Comparison of ENCODE assay signal across 15 mouse cellular contexts in the genomic region with DNA sequence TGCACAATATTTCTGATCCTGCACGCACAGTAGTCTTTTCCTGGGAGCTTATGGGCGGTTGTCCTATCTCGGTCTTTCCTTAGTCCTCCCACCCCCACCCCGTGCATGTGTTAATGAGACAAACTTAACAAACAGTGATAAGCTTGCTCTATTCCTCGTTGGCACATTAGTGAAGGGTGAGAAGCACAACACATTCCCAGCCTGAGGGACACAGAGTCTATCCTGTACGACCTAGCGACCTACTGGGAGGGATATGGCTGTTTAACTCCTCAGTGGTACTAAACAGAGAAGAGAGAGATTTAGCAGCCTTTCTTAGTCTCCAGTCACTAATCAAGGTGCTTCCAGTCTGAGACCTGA.
DNase-seq lines count a peak whose midpoint lies in the region; ATAC-seq and TF ChIP-seq lines count a peak whose summit lies in the region.
"Had no signal": no experiment of that assay in that cellular context is flagged by ENCODE, and none has a peak within 500 bp of the region (broad histone marks: within the 10 kb centered on the region; RNA-seq: fewer than 3 reads in every experiment).

No protein-coding gene starts in this region.

- no peaks in the 10 kb centered on the region for H3K36me3 ChIP-seq in heart, embryonic 14.5 days (ENCODE audit: control insufficient read depth, insufficient read depth, low read length)
- H3K36me3 ChIP-seq in G1E (replicated peaks): peaks cover 18% of the 10 kb centered on the region
- no peaks in the 10 kb centered on the region for H3K36me3 ChIP-seq in embryonic facial prominence, embryonic 13.5 days
- no peaks in the 10 kb centered on the region for H3K36me3 ChIP-seq in liver, embryonic 16.5 days (ENCODE audit: control insufficient read depth, insufficient read depth)
- H3K36me3 ChIP-seq: hindbrain, embryonic 13.5 days had no signal

- 24% methylated on average over 7 of the region's 7 CpGs for whole genome bisulfite sequencing in heart, embryonic 14.5 days
- WGBS in embryonic facial prominence, embryonic 13.5 days: 75% methylated on average over 7 of the region's 7 CpGs
- WGBS in liver, embryonic 16.5 days (ENCODE audit: insufficient replicate concordance): 13% methylated on average over 7 of the region's 7 CpGs

- no peak overlapping the region for H3K4me3 ChIP-seq in heart, embryonic 14.5 days (ENCODE audit: control insufficient read depth in 1 of 2, insufficient read depth in 1 of 2, low read depth in 1 of 2, low read length in 2 of 2)
- peak overlapping the region; percentile 70 for H3K4me3 ChIP-seq in G1E (ENCODE audit: low read depth, low read length)
- no peak overlapping the region for H3K4me3 ChIP-seq in embryonic facial prominence, embryonic 13.5 days
- peak overlapping the region; percentile 46 for H3K4me3 ChIP-seq in liver, embryonic 16.5 days (ENCODE audit: low read depth, low read length)
- H3K4me3 ChIP-seq: forebrain, embryonic 13.5 days; hindbrain, embryonic 13.5 days had no signal

- H3K9ac ChIP-seq in heart, embryonic 14.5 days (ENCODE audit: low read length): no peak overlapping the region
- no peak overlapping the region for H3K9ac ChIP-seq in embryonic facial prominence, embryonic 13.5 days
- peak overlapping the region; percentile 62 for H3K9ac ChIP-seq in liver, embryonic 16.5 days (ENCODE audit: low read depth, low read length)
- H3K9ac ChIP-seq: forebrain, embryonic 13.5 days; hindbrain, embryonic 13.5 days had no signal

- H3K9me3 ChIP-seq in heart, embryonic 14.5 days (ENCODE audit: control insufficient read depth, low read length): peaks cover 5% of the 10 kb centered on the region; the same call in 1 of the 2 replicates
- H3K9me3 ChIP-seq in G1E (replicated peaks): no peaks in the 10 kb centered on the region
- H3K9me3 ChIP-seq in embryonic facial prominence, embryonic 13.5 days: no peaks in the 10 kb centered on the region
- H3K9me3 ChIP-seq in liver, embryonic 16.5 days (replicated peaks; ENCODE audit: control insufficient read depth, low read length): no peaks in the 10 kb centered on the region
- H3K9me3 ChIP-seq: forebrain, embryonic 13.5 days; hindbrain, embryonic 13.5 days had no signal

- H3K4me1 ChIP-seq in heart, embryonic 14.5 days (ENCODE audit: control insufficient read depth in 2 of 2, insufficient read depth in 2 of 2, low read length in 2 of 2): peaks cover 17 to 21% of the 10 kb centered on the region in 2 experiments
- H3K4me1 ChIP-seq in G1E (ENCODE audit: insufficient read depth, low read depth, low read length): peaks cover 89% of the 10 kb centered on the region
- peaks cover 20% of the 10 kb centered on the region for H3K4me1 ChIP-seq in embryonic facial prominence, embryonic 13.5 days
- peaks cover 48% of the 10 kb centered on the region for H3K4me1 ChIP-seq in liver, embryonic 16.5 days (ENCODE audit: control insufficient read depth, low read depth, low read length)
- H3K4me1 ChIP-seq: forebrain, embryonic 13.5 days had no signal

- no peak overlapping the region for H3K27ac ChIP-seq in heart, embryonic 14.5 days (replicated peaks in 1 of 2; ENCODE audit: control insufficient read depth in 1 of 2, insufficient read depth in 1 of 2, low read depth in 2 of 2, low read length in 2 of 2)
- no peak overlapping the region for H3K27ac ChIP-seq in embryonic facial prominence, embryonic 13.5 days
- H3K27ac ChIP-seq in liver, embryonic 16.5 days (ENCODE audit: low read length): peak overlapping the region; percentile 77
- H3K27ac ChIP-seq: forebrain, embryonic 13.5 days; hindbrain, embryonic 13.5 days had no signal

- ATAC-seq in heart, embryonic 14.5 days (ENCODE audit: insufficient number of reproducible peaks, insufficient read depth, low FRiP score, low read depth): no peak
- no peak for ATAC-seq in G1E (ENCODE audit: extremely low read depth, insufficient number of reproducible peaks, low FRiP score, poor library complexity, severe bottlenecking)
- ATAC-seq in embryonic facial prominence, embryonic 13.5 days (ENCODE audit: insufficient number of reproducible peaks, insufficient read depth, low FRiP score, low TSS enrichment, low read depth): no peak
- peak; percentile 57 for ATAC-seq in liver, embryonic 16.5 days (ENCODE audit: low read depth)
- ATAC-seq: forebrain, embryonic 13.5 days; lung, postnatal 0 days had no signal

- peak overlapping the region; percentile 56 for H3K4me2 ChIP-seq in heart, embryonic 14.5 days (ENCODE audit: low read length)
- H3K4me2 ChIP-seq in embryonic facial prominence, embryonic 13.5 days: peak overlapping the region; percentile 45; the same call in 1 of the 2 replicates
- peak overlapping the region; percentile 78 for H3K4me2 ChIP-seq in liver, embryonic 16.5 days (ENCODE audit: low read depth, low read length)
- H3K4me2 ChIP-seq: forebrain, embryonic 13.5 days had no signal

- DNase-seq in heart, adult 18-20 months: no peak
- DNase-seq in G1E (ENCODE audit: low spot score): no peak
- DNase-seq in thymus, postnatal 36 days: no peak
- DNase-seq in thymus, postnatal 25 days: no peak
- DNase-seq: adrenal gland, adult 8-10 months; cerebellum, adult 11-12 months; cerebellum, postnatal 36 days; kidney, adult 9 months; left cerebral cortex, postnatal 4 days had no signal

- no peaks in the 10 kb centered on the region for H3K27me3 ChIP-seq in heart, embryonic 14.5 days (ENCODE audit: control insufficient read depth, insufficient read depth, low read length)
- H3K27me3 ChIP-seq in G1E (ENCODE audit: insufficient read depth, low read length): no peaks in the 10 kb centered on the region
- peaks cover 8% of the 10 kb centered on the region for H3K27me3 ChIP-seq in embryonic facial prominence, embryonic 13.5 days
- H3K27me3 ChIP-seq in liver, embryonic 16.5 days (ENCODE audit: control insufficient read depth, insufficient read depth, low read depth, low read length): no peaks in the 10 kb centered on the region; the same call in 1 of the 2 replicates

- TF ChIP-seq CTCF in G1E (IDR thresholded peaks at IDR 0.05; ENCODE audit: low read depth, low read length): no peak

Comparison
In these comparisons a context has a peak if more than half of its experiments do, and no peak if none do; other contexts are left out.
1. H3K4me3 ChIP-seq: peak in G1E (single experiment) and liver, embryonic 16.5 days (single experiment); none in heart, embryonic 14.5 days (0 of 2) and embryonic facial prominence, embryonic 13.5 days (single experiment).
2. Peak in every context shown above with its lines, with median percentiles within 50 percentile points of each other: H3K4me2 ChIP-seq.